Mouse (Mus musculus) ES-E14 (cell line): Measurements from ENCODE around the gene Vti1b. TPM values are rescaled to one million over a fixed set of nuclear protein-coding genes. Genes with fewer than 3 reads are reported as not detected.

Experiments
- DNase-seq: peaks from one replicate; pipeline ENCODE4 v3.0.0-alpha.2; 2013; ENCODE audit warnings: low read depth, low spot score
- H3K27ac ChIP-seq: 2 replicates; pipeline ENCODE4 v1.5.1; 2012; ENCODE audit warnings: low read depth, mild to moderate bottlenecking, low read length, moderate library complexity, mixed read lengths; ENCODE audit not compliant: poor library complexity, insufficient read depth, severe bottlenecking
- H3K36me3 ChIP-seq: 2 replicates; pipeline ENCODE4 v1.6.1; 2012; ENCODE audit warnings: mild to moderate bottlenecking, low read length, moderate library complexity, mixed read lengths; ENCODE audit not compliant: control insufficient read depth, poor library complexity, insufficient read depth, severe bottlenecking
- H3K4me1 ChIP-seq, 2 experiments: fragments of 150-350 bp in 1 of 2; sonication (generic) in 1 of 2; 2 replicates each; pipeline ENCODE4 v1.6.1; 2012; ENCODE audit warnings: low read length in 2 of 2, mild to moderate bottlenecking in 1 of 2, mixed read lengths in 1 of 2; ENCODE audit not compliant: control insufficient read depth in 2 of 2, insufficient read depth in 2 of 2, poor library complexity in 1 of 2
- H3K4me3 ChIP-seq, 2 experiments: fragments of 150-350 bp in 1 of 2; sonication (generic) in 1 of 2; 2 replicates each; pipeline ENCODE4 v1.5.1; 2012; ENCODE audit warnings: low read length in 2 of 2, low read depth in 1 of 2, mild to moderate bottlenecking in 1 of 2, mixed read lengths in 1 of 2; ENCODE audit not compliant: insufficient read depth in 1 of 2, poor library complexity in 1 of 2, severe bottlenecking in 1 of 2
- H3K9ac ChIP-seq: 2 replicates; pipeline ENCODE4 v1.6.1; 2012; ENCODE audit warnings: low read depth, mild to moderate bottlenecking, low read length, mixed read lengths; ENCODE audit not compliant: poor library complexity, insufficient read depth, severe bottlenecking
- H3K9me3 ChIP-seq: fragments of 150-350 bp; sonication (generic); 2 replicates; pipeline ENCODE4 v1.6.1; 2012; ENCODE audit warnings: low read depth, mild to moderate bottlenecking, low read length; ENCODE audit not compliant: control insufficient read depth, insufficient read depth
- CHD2 ChIP-seq: IDR thresholded peaks from 2 replicates; pipeline ENCODE4 v1.6.1; 2014; ENCODE audit warnings: mild to moderate bottlenecking, low read depth, low read length, inconsistent platforms
- HCFC1 ChIP-seq: IDR thresholded peaks from 2 replicates; pipeline ENCODE4 v1.6.1; 2012; ENCODE audit warnings: low read length, inconsistent platforms, borderline replicate concordance; ENCODE audit not compliant: insufficient read depth
- MAFK ChIP-seq: IDR thresholded peaks from 2 replicates; pipeline ENCODE4 v1.6.1; 2014; ENCODE audit warnings: mild to moderate bottlenecking, low read depth, low read length, inconsistent platforms; ENCODE audit not compliant: insufficient read depth
- ZC3H11A ChIP-seq: IDR thresholded peaks from 2 replicates; pipeline ENCODE4 v1.6.1; 2012; ENCODE audit warnings: low read depth, mild to moderate bottlenecking, inconsistent platforms, low read length, borderline replicate concordance
- ZNF384 ChIP-seq: IDR thresholded peaks from 2 replicates; pipeline ENCODE4 v1.6.1; 2012; ENCODE audit warnings: low read depth, low read length, inconsistent platforms
- in situ Hi-C, 2 experiments: fragments of 600-800 bp; cut with MboI; formaldehyde crosslinking; loops; one replicate each; pipeline ENCODE4 v1.15.1; 2025; ENCODE audit warnings: low sequenced_read_pairs in 2 of 2, inconsistent platforms in 1 of 2; ENCODE audit not compliant: unreplicated experiment in 2 of 2
- total RNA-seq: library from RNA; depleted of rRNA; stranded (reverse); fragments of 300-350 nt; gene quantifications from 2 replicates; pipeline ENCODE4 v1.2.3, GENCODE M21; 2012; rRNA removed

The Vti1b gene
- total RNA-seq, 1 experiment: 65.5 TPM

DNA sequence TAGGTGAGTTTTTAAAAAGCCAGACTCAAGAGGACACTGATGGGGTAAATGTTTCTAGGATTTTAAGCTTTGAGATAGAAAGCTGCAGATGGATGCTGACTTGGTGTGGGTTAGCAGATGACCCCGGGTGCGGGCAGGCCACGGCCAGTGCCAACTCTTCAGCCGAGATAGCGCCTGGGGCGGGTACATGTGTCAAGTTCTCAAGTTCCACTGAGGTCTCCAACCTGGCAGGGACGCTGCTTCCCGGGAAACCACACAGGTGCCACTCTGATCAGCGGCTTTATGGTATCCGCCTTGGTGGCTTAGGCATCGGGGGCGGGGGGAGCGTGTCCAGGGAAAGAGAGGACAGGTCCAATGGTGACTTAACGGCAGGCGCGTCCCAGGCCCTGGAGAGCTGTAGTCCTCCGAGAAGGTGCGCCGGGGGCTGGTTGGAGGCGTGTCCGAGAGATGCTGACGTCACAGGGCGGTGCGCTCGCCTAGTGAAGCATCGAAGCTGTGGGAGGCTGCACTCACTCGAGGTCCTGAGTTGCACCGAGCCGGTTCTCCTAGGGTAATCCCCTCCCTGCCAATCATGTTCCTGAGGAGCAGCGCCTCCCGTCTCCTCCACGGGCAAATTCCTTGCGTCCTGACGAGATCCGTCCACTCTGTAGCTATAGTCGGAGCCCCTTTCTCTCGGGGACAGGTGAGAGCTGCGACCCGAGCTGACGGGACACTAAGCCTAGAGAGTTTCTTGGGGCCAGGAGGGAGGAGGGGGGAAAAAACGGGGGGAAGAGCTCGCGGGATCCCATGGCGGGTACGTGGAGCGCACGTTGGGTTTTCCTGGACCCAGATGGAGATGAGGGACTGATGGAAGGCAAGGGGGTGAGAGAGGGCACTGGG lies 41.9 kb downstream of the Vti1b start, which contains the start of gene Arg2:
Gene Arg2 (plus strand): TSS at position 479 of the 879 bp plus-strand sequence.
- Histone ChIP-seq H3K4me1 (no peaks in the 10 kb centered on the region), H3K36me3 (no peaks in the 10 kb centered on the region), H3K4me3 (peak within 1 kb of the TSS; percentile 67 to 78), H3K27ac (no peak within 1 kb of the TSS), H3K9me3 (no peaks in the 10 kb centered on the region), H3K9ac (peak within 1 kb of the TSS; percentile 25; the same call in 1 of the 2 replicates)
- TF ChIP-seq ZNF384: no peak
- no peak for TF ChIP-seq HCFC1
- no peak for TF ChIP-seq CHD2
- TF ChIP-seq MAFK: no peak
- no peak for TF ChIP-seq ZC3H11A
- in situ Hi-C loops: no loop called here
- DNase-seq: peak; percentile 77

DNA sequence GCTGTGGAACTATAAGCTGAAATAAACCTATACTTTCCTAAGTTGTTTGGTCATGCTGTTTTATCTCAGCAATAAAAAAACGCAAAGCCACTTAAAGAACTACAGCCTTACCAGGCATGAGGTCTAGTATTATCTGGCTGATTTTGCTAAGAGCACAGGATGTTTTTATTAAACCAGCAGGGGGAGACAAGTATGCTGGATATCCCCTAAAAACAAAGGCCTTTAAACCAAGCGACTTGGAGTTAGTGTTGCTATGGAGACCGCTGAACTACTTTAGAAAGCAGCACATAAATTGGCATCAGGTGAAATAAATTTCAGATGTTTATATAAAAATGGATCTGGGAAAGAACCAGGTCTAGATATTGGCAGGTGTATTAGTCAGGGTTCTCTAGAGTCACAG lies 49.6 kb downstream of the Vti1b start:
- H3K9me3 ChIP-seq: no peaks in the 10 kb centered on the region
- TF ChIP-seq MAFK (no peak), HCFC1 (no peak), ZNF384 (no peak), ZC3H11A (no peak), CHD2 (no peak)
- H3K9ac ChIP-seq: no peak overlapping the region
- no peak for DNase-seq
- H3K4me3 ChIP-seq: no peak overlapping the region
- in situ Hi-C loops: loop anchor here in 1 of 2 experiments (25.0 kb wide), 1 partner anchor 1086 kb away; no protein-coding TSS in a partner anchor
- H3K4me1 ChIP-seq: no peaks in the 10 kb centered on the region
- H3K27ac ChIP-seq: no peak overlapping the region
- H3K36me3 ChIP-seq: no peaks in the 10 kb centered on the region

DNA sequence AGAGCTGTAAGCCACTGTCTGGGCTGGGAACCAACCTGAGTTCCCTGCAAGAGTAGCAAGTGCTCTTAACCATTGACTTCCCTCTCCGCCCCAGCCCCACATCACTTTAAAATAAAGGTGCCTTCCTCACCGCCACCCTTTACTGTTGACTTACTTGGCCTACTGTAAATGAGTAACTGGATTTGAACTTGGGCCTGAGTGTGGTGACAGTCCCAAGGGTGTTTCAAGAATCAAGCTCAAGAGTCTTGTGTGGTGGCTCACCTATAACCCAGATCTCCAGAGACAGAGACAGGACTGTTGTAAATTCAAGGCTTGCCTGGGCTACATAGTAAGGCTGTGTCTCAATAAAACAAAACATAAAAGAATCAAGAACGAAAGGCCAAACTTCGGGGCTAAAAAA lies 53.5 kb downstream of the Vti1b start:
- Histone ChIP-seq H3K36me3 (no peaks in the 10 kb centered on the region), H3K9ac (no peak overlapping the region), H3K27ac (no peak overlapping the region), H3K4me1 (no peaks in the 10 kb centered on the region), H3K9me3 (peaks cover 8% of the 10 kb centered on the region), H3K4me3 (no peak overlapping the region)
- DNase-seq: no peak
- in situ Hi-C loops: loop anchor here in 1 of 2 experiments (25.0 kb wide), 1 partner anchor 1082 kb away; no protein-coding TSS in a partner anchor
- TF ChIP-seq HCFC1 (no peak), ZC3H11A (no peak), CHD2 (no peak), ZNF384 (no peak), MAFK (no peak)

Other genes starting within 250 kb of the Vti1b start
- gene Tmem229b, start 165.0 kb downstream of the Vti1b start, total RNA-seq: 6.1 TPM in 2 replicates
- 9.0 and 11.2 TPM in 2 replicates for gene Plekhh1, start 143.5 kb downstream of the Vti1b start, total RNA-seq
- gene Pigh, start 83.0 kb downstream of the Vti1b start, total RNA-seq: 14.8 and 17.0 TPM in 2 replicates
- 4.0 and 5.3 TPM in 2 replicates for gene Arg2, start 41.9 kb downstream of the Vti1b start, total RNA-seq
- 33.5 and 75.6 TPM in 2 replicates for gene Rdh11, start 19.6 kb upstream of the Vti1b start, total RNA-seq
- gene Rdh12, start 36.2 kb upstream of the Vti1b start, total RNA-seq: 1.2 and 1.4 TPM in 2 replicates
- gene Zfyve26, start 123.6 kb upstream of the Vti1b start, total RNA-seq: 22.8 and 30.8 TPM in 2 replicates
- 6.7 and 9.8 TPM in 2 replicates for gene Rad51b, start 124.6 kb upstream of the Vti1b start, total RNA-seq